Mouse (Mus musculus): ENCODE measurements around the gene Ttn. TPM values are rescaled to one million over a fixed set of nuclear protein-coding genes. Genes with fewer than 3 reads are reported as not detected.

The Ttn gene
- polyA plus RNA-seq, 1 experiment from 2014 or later = 0.91 TPM

GRCm38 (mm10) chr2:76807284-76807683 is 175.1 kb downstream of the Ttn start:
- ATAC-seq (ENCODE audit: low FRiP score, low TSS enrichment) (no peak), DNase-seq (no peak)
- Histone ChIP-seq H3K4me2 (ENCODE audit: low read length) (no peak overlapping the region), H3K4me3 (replicated peaks; ENCODE audit: low read depth, low read length) (no peak overlapping the region), H3K27me3 (ENCODE audit: control insufficient read depth, insufficient read depth, low read length) (no peaks in the 10 kb centered on the region), H3K27ac (replicated peaks; ENCODE audit: low read depth, low read length) (no peak overlapping the region), H3K36me3 (ENCODE audit: control insufficient read depth, insufficient read depth, low read length) (no peaks in the 10 kb centered on the region), H3K9ac (replicated peaks; ENCODE audit: low read length) (no peak overlapping the region), H3K4me1 (ENCODE audit: control insufficient read depth, insufficient read depth, low read length) (no peaks in the 10 kb centered on the region), H3K9me3 (ENCODE audit: control insufficient read depth, low read length) (no peaks in the 10 kb centered on the region)
- 84% methylated on average over 7 of the region's 7 CpGs for WGBS

GRCm38 (mm10) chr2:76806861-76807260 is 175.5 kb downstream of the Ttn start:
- Histone ChIP-seq H3K9me3 (ENCODE audit: control insufficient read depth, low read length) (no peaks in the 10 kb centered on the region), H3K27ac (replicated peaks; ENCODE audit: low read depth, low read length) (no peak overlapping the region), H3K27me3 (ENCODE audit: control insufficient read depth, insufficient read depth, low read length) (no peaks in the 10 kb centered on the region), H3K4me3 (replicated peaks; ENCODE audit: low read depth, low read length) (no peak overlapping the region), H3K4me2 (ENCODE audit: low read length) (no peak overlapping the region), H3K9ac (replicated peaks; ENCODE audit: low read length) (no peak overlapping the region), H3K4me1 (ENCODE audit: control insufficient read depth, insufficient read depth, low read length) (no peaks in the 10 kb centered on the region), H3K36me3 (ENCODE audit: control insufficient read depth, insufficient read depth, low read length) (no peaks in the 10 kb centered on the region)
- DNase-seq = no peak
- ATAC-seq (ENCODE audit: low FRiP score, low TSS enrichment) = no peak
- 82% methylated on average over 9 of the region's 9 CpGs for WGBS

- H3K4me2 ChIP-seq (ENCODE audit: low read length) = no peak overlapping the region
- no peaks in the 10 kb centered on the region for H3K36me3 ChIP-seq (ENCODE audit: control insufficient read depth, insufficient read depth, low read length)
- H3K27ac ChIP-seq (replicated peaks; ENCODE audit: low read depth, low read length) = no peak overlapping the region
- WGBS = 84% methylated on average over 4 of the region's 4 CpGs
- no peaks in the 10 kb centered on the region for H3K9me3 ChIP-seq (ENCODE audit: control insufficient read depth, low read length)
- no peak overlapping the region for H3K9ac ChIP-seq (replicated peaks; ENCODE audit: low read length)
- H3K4me3 ChIP-seq (replicated peaks; ENCODE audit: low read depth, low read length) = no peak overlapping the region
- H3K4me1 ChIP-seq (ENCODE audit: control insufficient read depth, insufficient read depth, low read length) = no peaks in the 10 kb centered on the region
- ATAC-seq (ENCODE audit: low FRiP score, low TSS enrichment) (no peak), DNase-seq (no peak)
- H3K27me3 ChIP-seq (ENCODE audit: control insufficient read depth, insufficient read depth, low read length) = no peaks in the 10 kb centered on the region
Measured at GRCm38 (mm10) chr2:76806376-76806775, 176.0 kb downstream of the Ttn start.

- H3K27me3 ChIP-seq (ENCODE audit: control insufficient read depth, insufficient read depth, low read length) = no peaks in the 10 kb centered on the region
- H3K4me1 ChIP-seq (ENCODE audit: control insufficient read depth, insufficient read depth, low read length) = no peaks in the 10 kb centered on the region
- 64% methylated on average over 5 of the region's 5 CpGs for WGBS
- no peaks in the 10 kb centered on the region for H3K36me3 ChIP-seq (ENCODE audit: control insufficient read depth, insufficient read depth, low read length)
- DNase-seq (no peak), ATAC-seq (ENCODE audit: low FRiP score, low TSS enrichment) (no peak)
- H3K4me2 ChIP-seq (ENCODE audit: low read length) = no peak overlapping the region
- H3K27ac ChIP-seq (replicated peaks; ENCODE audit: low read depth, low read length) = no peak overlapping the region
- no peak overlapping the region for H3K9ac ChIP-seq (replicated peaks; ENCODE audit: low read length)
- H3K9me3 ChIP-seq (ENCODE audit: control insufficient read depth, low read length) = no peaks in the 10 kb centered on the region
- no peak overlapping the region for H3K4me3 ChIP-seq (replicated peaks; ENCODE audit: low read depth, low read length)
Measured at GRCm38 (mm10) chr2:76805191-76805892, 177.0 kb downstream of the Ttn start.

DNA sequence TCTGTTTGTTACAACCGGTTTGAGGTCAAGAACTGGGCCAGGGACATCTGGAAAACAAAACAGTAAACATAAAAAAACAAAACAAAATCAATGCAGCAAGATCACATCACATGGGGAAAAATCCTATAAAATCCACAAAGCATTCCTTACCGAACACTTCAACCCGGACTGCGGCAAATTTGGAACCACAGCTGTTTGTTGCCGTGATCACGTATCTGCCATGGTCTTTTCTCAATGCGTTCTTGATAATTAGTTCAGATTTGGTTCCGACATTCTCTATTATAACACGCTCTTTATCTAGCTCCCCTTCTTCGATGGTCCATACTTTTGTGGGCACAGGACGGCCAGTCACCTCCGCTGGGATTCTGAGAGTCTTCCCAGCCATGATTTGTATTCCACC is 198.2 kb downstream of the Ttn start:
- H3K9ac ChIP-seq (replicated peaks; ENCODE audit: low read length) = no peak overlapping the region
- H3K4me3 ChIP-seq (replicated peaks; ENCODE audit: low read depth, low read length) = no peak overlapping the region
- ATAC-seq (ENCODE audit: low FRiP score, low TSS enrichment) = no peak
- no peaks in the 10 kb centered on the region for H3K9me3 ChIP-seq (ENCODE audit: control insufficient read depth, low read length)
- no peak overlapping the region for H3K4me2 ChIP-seq (ENCODE audit: low read length)
- H3K36me3 ChIP-seq (ENCODE audit: control insufficient read depth, insufficient read depth, low read length) = no peaks in the 10 kb centered on the region
- H3K4me1 ChIP-seq (ENCODE audit: control insufficient read depth, insufficient read depth, low read length) = no peaks in the 10 kb centered on the region
- DNase-seq = no peak
- WGBS = 98% methylated on average over 12 of the region's 12 CpGs
- no peak overlapping the region for H3K27ac ChIP-seq (replicated peaks; ENCODE audit: low read depth, low read length)
- no peaks in the 10 kb centered on the region for H3K27me3 ChIP-seq (ENCODE audit: control insufficient read depth, insufficient read depth, low read length)

DNA sequence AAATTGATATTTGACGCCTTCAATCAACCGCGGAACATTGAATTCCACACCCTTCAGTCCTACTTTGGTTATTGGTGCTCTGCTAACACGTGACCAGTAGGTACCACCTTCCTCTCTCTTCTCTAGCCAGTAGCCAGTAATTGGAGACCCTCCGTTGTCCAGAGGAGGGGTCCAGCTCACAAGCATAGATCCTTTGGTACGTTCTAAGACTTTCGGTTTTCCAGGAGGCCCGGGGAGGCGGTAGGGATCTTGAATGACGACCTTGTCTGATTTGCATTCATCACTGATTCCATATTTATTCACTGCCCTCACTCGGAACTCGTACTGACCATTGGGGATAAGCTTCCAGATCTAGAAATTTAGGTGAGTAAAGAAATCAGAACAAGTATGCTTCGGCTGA is 201.6 kb downstream of the Ttn start:
- no peaks in the 10 kb centered on the region for H3K4me1 ChIP-seq (ENCODE audit: control insufficient read depth, insufficient read depth, low read length)
- no peak overlapping the region for H3K4me2 ChIP-seq (ENCODE audit: low read length)
- no peak for DNase-seq
- no peak for ATAC-seq (ENCODE audit: low FRiP score, low TSS enrichment)
- no peak overlapping the region for H3K9ac ChIP-seq (replicated peaks; ENCODE audit: low read length)
- H3K4me3 ChIP-seq (replicated peaks; ENCODE audit: low read depth, low read length) = no peak overlapping the region
- H3K36me3 ChIP-seq (ENCODE audit: control insufficient read depth, insufficient read depth, low read length) = no peaks in the 10 kb centered on the region
- no peak overlapping the region for H3K27ac ChIP-seq (replicated peaks; ENCODE audit: low read depth, low read length)
- no peaks in the 10 kb centered on the region for H3K27me3 ChIP-seq (ENCODE audit: control insufficient read depth, insufficient read depth, low read length)
- WGBS = 89% methylated on average over 13 of the region's 13 CpGs
- H3K9me3 ChIP-seq (ENCODE audit: control insufficient read depth, low read length) = no peaks in the 10 kb centered on the region

GRCm38 (mm10) chr2:76769831-76770230 is 212.5 kb downstream of the Ttn start:
- DNase-seq (no peak), ATAC-seq (ENCODE audit: low FRiP score, low TSS enrichment) (no peak)
- 95% methylated on average over 10 of the region's 10 CpGs for WGBS
- Histone ChIP-seq H3K36me3 (ENCODE audit: control insufficient read depth, insufficient read depth, low read length) (no peaks in the 10 kb centered on the region), H3K4me2 (ENCODE audit: low read length) (no peak overlapping the region), H3K4me3 (replicated peaks; ENCODE audit: low read depth, low read length) (no peak overlapping the region), H3K27ac (replicated peaks; ENCODE audit: low read depth, low read length) (no peak overlapping the region), H3K4me1 (ENCODE audit: control insufficient read depth, insufficient read depth, low read length) (no peaks in the 10 kb centered on the region), H3K9me3 (ENCODE audit: control insufficient read depth, low read length) (no peaks in the 10 kb centered on the region), H3K27me3 (ENCODE audit: control insufficient read depth, insufficient read depth, low read length) (no peaks in the 10 kb centered on the region), H3K9ac (replicated peaks; ENCODE audit: low read length) (no peak overlapping the region)

GRCm38 (mm10) chr2:76767231-76767630 is 215.1 kb downstream of the Ttn start:
- no peak overlapping the region for H3K4me2 ChIP-seq (ENCODE audit: low read length)
- no peaks in the 10 kb centered on the region for H3K4me1 ChIP-seq (ENCODE audit: control insufficient read depth, insufficient read depth, low read length)
- H3K27ac ChIP-seq (replicated peaks; ENCODE audit: low read depth, low read length) = no peak overlapping the region
- DNase-seq = no peak
- no peak for ATAC-seq (ENCODE audit: low FRiP score, low TSS enrichment)
- WGBS = 95% methylated on average over 12 of the region's 12 CpGs
- H3K9ac ChIP-seq (replicated peaks; ENCODE audit: low read length) = no peak overlapping the region
- H3K36me3 ChIP-seq (ENCODE audit: control insufficient read depth, insufficient read depth, low read length) = no peaks in the 10 kb centered on the region
- H3K4me3 ChIP-seq (replicated peaks; ENCODE audit: low read depth, low read length) = no peak overlapping the region
- H3K9me3 ChIP-seq (ENCODE audit: control insufficient read depth, low read length) = no peaks in the 10 kb centered on the region
- H3K27me3 ChIP-seq (ENCODE audit: control insufficient read depth, insufficient read depth, low read length) = no peaks in the 10 kb centered on the region

GRCm38 (mm10) chr2:76764526-76764925 is 217.8 kb downstream of the Ttn start:
- 93% methylated on average over 13 of the region's 13 CpGs for WGBS
- ATAC-seq (ENCODE audit: low FRiP score, low TSS enrichment) (no peak), DNase-seq (no peak)
- H3K4me1 ChIP-seq (ENCODE audit: control insufficient read depth, insufficient read depth, low read length) = no peaks in the 10 kb centered on the region
- H3K4me2 ChIP-seq (ENCODE audit: low read length) = no peak overlapping the region
- peaks cover under 1% of the 10 kb centered on the region; the same call in 1 of the 2 replicates for H3K9me3 ChIP-seq (ENCODE audit: control insufficient read depth, low read length)
- H3K9ac ChIP-seq (replicated peaks; ENCODE audit: low read length) = no peak overlapping the region
- no peak overlapping the region for H3K27ac ChIP-seq (replicated peaks; ENCODE audit: low read depth, low read length)
- H3K36me3 ChIP-seq (ENCODE audit: control insufficient read depth, insufficient read depth, low read length) = no peaks in the 10 kb centered on the region
- no peaks in the 10 kb centered on the region for H3K27me3 ChIP-seq (ENCODE audit: control insufficient read depth, insufficient read depth, low read length)
- no peak overlapping the region for H3K4me3 ChIP-seq (replicated peaks; ENCODE audit: low read depth, low read length)

Measured in midbrain, embryonic 14.5 days (tissue).